Mouse (Mus musculus): Measurements from ENCODE around the gene Fhit.

The Fhit gene

GRCm38 (mm10) chr14:9600271-9600670, 1561.6 kb downstream of the Fhit start:
- no peak for DNase-seq (ENCODE audit: low spot score)

GRCm38 (mm10) chr14:9597460-9597977, 1564.3 kb downstream of the Fhit start:
- DNase-seq (ENCODE audit: low spot score) = no peak

- DNase-seq (ENCODE audit: low spot score) = no peak
Measured at GRCm38 (mm10) chr14:9589121-9589520, 1572.7 kb downstream of the Fhit start.

GRCm38 (mm10) chr14:9587900-9588299, 1573.9 kb downstream of the Fhit start:
- DNase-seq (ENCODE audit: low spot score) = no peak

GRCm38 (mm10) chr14:9583227-9584155, 1578.3 kb downstream of the Fhit start:
- peak; percentile 36 for DNase-seq (ENCODE audit: low spot score)

GRCm38 (mm10) chr14:9556333-9556732, 1605.5 kb downstream of the Fhit start:
- no peak for DNase-seq (ENCODE audit: low spot score)

- DNase-seq (ENCODE audit: low spot score) = no peak
Measured at GRCm38 (mm10) chr14:9555807-9556206, 1606.0 kb downstream of the Fhit start.

- DNase-seq (ENCODE audit: low spot score) = no peak
Measured at GRCm38 (mm10) chr14:9552149-9552548, 1609.7 kb downstream of the Fhit start.

- DNase-seq (ENCODE audit: low spot score) = no peak
Measured at GRCm38 (mm10) chr14:9547952-9548351, 1613.9 kb downstream of the Fhit start.

- peak; percentile 21 for DNase-seq (ENCODE audit: low spot score)
Measured at GRCm38 (mm10) chr14:9544364-9544763, 1617.5 kb downstream of the Fhit start.

GRCm38 (mm10) chr14:9535491-9535890, 1626.3 kb downstream of the Fhit start:
- peak; percentile 10 for DNase-seq (ENCODE audit: low spot score)

GRCm38 (mm10) chr14:9529247-9529646, 1632.6 kb downstream of the Fhit start:
- no peak for DNase-seq (ENCODE audit: low spot score)

- no peak for DNase-seq (ENCODE audit: low spot score)
Measured at GRCm38 (mm10) chr14:9526136-9526535, 1635.7 kb downstream of the Fhit start.

- peak; percentile 39 for DNase-seq (ENCODE audit: low spot score)
Measured at GRCm38 (mm10) chr14:9517651-9518050, 1644.2 kb downstream of the Fhit start.

GRCm38 (mm10) chr14:9509678-9510077, 1652.2 kb downstream of the Fhit start:
- no peak for DNase-seq (ENCODE audit: low spot score)
